Mouse (Mus musculus): ENCODE data around the gene Amotl1.

DNA sequence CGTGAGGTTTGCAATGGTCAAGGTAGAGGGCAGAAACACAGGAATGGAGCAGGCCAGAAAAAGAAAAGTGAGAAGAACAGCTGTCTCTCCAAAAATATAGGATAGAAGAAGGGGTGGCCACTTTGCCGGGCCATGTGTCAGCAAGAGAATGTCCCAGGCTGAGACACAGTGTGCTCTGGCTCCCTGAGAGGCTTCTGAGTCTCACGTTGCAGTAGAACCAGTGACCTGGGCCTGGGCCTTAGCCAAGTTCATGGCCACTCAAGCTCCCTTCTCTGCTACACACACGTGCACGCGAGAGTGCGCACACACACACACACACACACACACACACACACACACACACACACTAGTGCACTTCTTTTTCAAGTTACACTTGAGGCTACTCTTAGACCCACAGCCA is 48.0 kb downstream of the Amotl1 start:
- TF ChIP-seq GATA1 (IDR thresholded peaks at IDR 0.05; ENCODE audit: borderline replicate concordance, low read length) (no peak), FLI1 (IDR thresholded peaks at IDR 0.05; ENCODE audit: low read length) (no peak)
